8 mouse cellular contexts compared by ENCODE assay signal in genomic region chr9:65672996-65673395, GRCm38 (mm10). TPM values are rescaled to one million over a fixed set of nuclear protein-coding genes. Genes with fewer than 3 reads are reported as not detected.
A peak's percentile ranks its signal among the peaks of the same experiment; 100 is the strongest.
DNase-seq lines count a peak whose midpoint lies in the region; ATAC-seq and TF ChIP-seq lines count a peak whose summit lies in the region.
"Had no signal": no experiment of that assay in that cellular context is flagged by ENCODE, and none has a peak within 500 bp of the region (broad histone marks: within the 10 kb centered on the region; RNA-seq: fewer than 3 reads in every experiment).

No protein-coding gene starts in this region.

- no peak overlapping the region for H3K4me2 ChIP-seq in embryonic facial prominence, embryonic 15.5 days (replicated peaks)
- H3K4me2 ChIP-seq in kidney, embryonic 15.5 days: no peak overlapping the region
- no peak overlapping the region for H3K4me2 ChIP-seq in stomach, postnatal 0 days (replicated peaks; ENCODE audit: low read depth)
- H3K4me2 ChIP-seq in forebrain, postnatal 0 days (ENCODE audit: low read depth): no peak overlapping the region
- H3K4me2 ChIP-seq: midbrain, embryonic 12.5 days had no signal

- no peak overlapping the region for H3K9ac ChIP-seq in embryonic facial prominence, embryonic 15.5 days
- no peak overlapping the region for H3K9ac ChIP-seq in kidney, embryonic 15.5 days
- no peak overlapping the region for H3K9ac ChIP-seq in stomach, postnatal 0 days (ENCODE audit: low read length)
- H3K9ac ChIP-seq in forebrain, postnatal 0 days: no peak overlapping the region
- H3K9ac ChIP-seq: midbrain, embryonic 12.5 days had no signal

- 54% methylated on average over 11 of the region's 11 CpGs for WGBS in embryonic facial prominence, embryonic 15.5 days
- WGBS in kidney, embryonic 15.5 days: 56% methylated on average over 11 of the region's 11 CpGs
- WGBS in stomach, postnatal 0 days: 31% methylated on average over 11 of the region's 11 CpGs
- WGBS in forebrain, postnatal 0 days: 84% methylated on average over 11 of the region's 11 CpGs

- no peaks in the 10 kb centered on the region for H3K9me3 ChIP-seq in embryonic facial prominence, embryonic 15.5 days (replicated peaks)
- no peaks in the 10 kb centered on the region for H3K9me3 ChIP-seq in kidney, embryonic 15.5 days (replicated peaks)
- H3K9me3 ChIP-seq in stomach, postnatal 0 days (ENCODE audit: control insufficient read depth, low read length): no peaks in the 10 kb centered on the region
- H3K9me3 ChIP-seq in forebrain, postnatal 0 days (ENCODE audit: low read length): no peaks in the 10 kb centered on the region
- H3K9me3 ChIP-seq: midbrain, embryonic 12.5 days had no signal

- H3K27ac ChIP-seq in embryonic facial prominence, embryonic 15.5 days (replicated peaks): peak overlapping the region; percentile 44; the same call in 1 of the 2 replicates
- peak overlapping the region; percentile 46; the same call in 1 of the 2 replicates for H3K27ac ChIP-seq in kidney, embryonic 15.5 days
- H3K27ac ChIP-seq in stomach, postnatal 0 days (replicated peaks): 0 out of 2 replicates have a peak overlapping the region, but pooled peaks have one; percentile 49
- no peak overlapping the region for H3K27ac ChIP-seq in forebrain, postnatal 0 days (ENCODE audit: low read depth, low read length)
- H3K27ac ChIP-seq: midbrain, embryonic 12.5 days had no signal

- TF ChIP-seq EP300 in stomach, postnatal 0 days (optimal IDR thresholded peaks at IDR 0.05): no peak

- H3K4me3 ChIP-seq in embryonic facial prominence, embryonic 15.5 days (replicated peaks): no peak overlapping the region
- H3K4me3 ChIP-seq in kidney, embryonic 15.5 days (replicated peaks): no peak overlapping the region
- no peak overlapping the region for H3K4me3 ChIP-seq in stomach, postnatal 0 days (ENCODE audit: low read depth, low read length)
- H3K4me3 ChIP-seq in forebrain, postnatal 0 days (ENCODE audit: low read depth, low read length): no peak overlapping the region
- H3K4me3 ChIP-seq: midbrain, embryonic 12.5 days had no signal

- peaks cover 22% of the 10 kb centered on the region for H3K4me1 ChIP-seq in embryonic facial prominence, embryonic 15.5 days
- peaks cover 31% of the 10 kb centered on the region for H3K4me1 ChIP-seq in kidney, embryonic 15.5 days
- H3K4me1 ChIP-seq in stomach, postnatal 0 days (replicated peaks; ENCODE audit: control insufficient read depth, insufficient read depth): peaks cover 3% of the 10 kb centered on the region; the same call in 1 of the 2 replicates
- peaks cover 12% of the 10 kb centered on the region for H3K4me1 ChIP-seq in forebrain, postnatal 0 days (ENCODE audit: insufficient read depth)

- DNase-seq in lung, postnatal 36 days: peak; percentile 32
- DNase-seq in lung, postnatal 10 days: no peak
- no peak for DNase-seq in stomach, postnatal 0 days (ENCODE audit: low spot score)
- DNase-seq in layer of hippocampus, adult 9-10 months (ENCODE audit: low spot score): no peak
- no peak for DNase-seq in forebrain, postnatal 0 days

- no peaks in the 10 kb centered on the region for H3K36me3 ChIP-seq in embryonic facial prominence, embryonic 15.5 days
- no peaks in the 10 kb centered on the region for H3K36me3 ChIP-seq in kidney, embryonic 15.5 days
- H3K36me3 ChIP-seq in stomach, postnatal 0 days (ENCODE audit: control insufficient read depth, insufficient read depth, low read length): no peaks in the 10 kb centered on the region
- no peaks in the 10 kb centered on the region for H3K36me3 ChIP-seq in forebrain, postnatal 0 days (ENCODE audit: insufficient read depth)
- H3K36me3 ChIP-seq: midbrain, embryonic 12.5 days had no signal

- ATAC-seq in embryonic facial prominence, embryonic 15.5 days (ENCODE audit: insufficient number of reproducible peaks, low FRiP score, low TSS enrichment, low read depth): no peak
- ATAC-seq in kidney, embryonic 15.5 days (replicated peaks; ENCODE audit: low FRiP score): no peak
- no peak for ATAC-seq in stomach, postnatal 0 days (ENCODE audit: low FRiP score, low TSS enrichment)
- no peak for ATAC-seq in forebrain, postnatal 0 days

- H3K27me3 ChIP-seq in embryonic facial prominence, embryonic 15.5 days: no peaks in the 10 kb centered on the region
- H3K27me3 ChIP-seq in kidney, embryonic 15.5 days: no peaks in the 10 kb centered on the region
- no peaks in the 10 kb centered on the region for H3K27me3 ChIP-seq in stomach, postnatal 0 days (ENCODE audit: control insufficient read depth, insufficient read depth, low read length)
- H3K27me3 ChIP-seq in forebrain, postnatal 0 days (ENCODE audit: insufficient read depth, low read length): no peaks in the 10 kb centered on the region
- H3K27me3 ChIP-seq: midbrain, embryonic 12.5 days had no signal

- TF ChIP-seq CTCF in stomach, postnatal 0 days (IDR thresholded peaks at IDR 0.05; ENCODE audit: low read depth): no peak
- TF ChIP-seq CTCF in forebrain, postnatal 0 days (IDR thresholded peaks at IDR 0.05; ENCODE audit: low read depth): no peak

RNA-seq across cellular contexts. Expression of gene Oaz2, which starts 5.2 kb away (rescaled TPM):
- 304 and 311 TPM in 2 replicates for polyA plus RNA-seq in embryonic facial prominence, embryonic 15.5 days (2015; fragmentation: Nextera tagmentation; extraction: Ambion mirVana)
- polyA plus RNA-seq in kidney, embryonic 15.5 days (2015; fragmentation: Nextera tagmentation; extraction: Ambion mirVana): 299 and 308 TPM in 2 replicates
- polyA plus RNA-seq in stomach, postnatal 0 days (2015; fragmentation: Nextera tagmentation; extraction: Ambion mirVana): 138 and 144 TPM in 2 replicates
- 284 and 301 TPM in 2 replicates for total RNA-seq in forebrain, postnatal 0 days (2014; rRNA removed)
- 374 and 392 TPM in 2 replicates for polyA plus RNA-seq in forebrain, postnatal 0 days (2015; fragmentation: Nextera tagmentation; extraction: Ambion mirVana)

RNA-seq across cellular contexts. Expression of gene Rbpms2, which starts 43.5 kb away (rescaled TPM):
- polyA plus RNA-seq in embryonic facial prominence, embryonic 15.5 days (2015; fragmentation: Nextera tagmentation; extraction: Ambion mirVana): 7.9 and 8.9 TPM in 2 replicates
- 29.8 and 30.3 TPM in 2 replicates for polyA plus RNA-seq in kidney, embryonic 15.5 days (2015; fragmentation: Nextera tagmentation; extraction: Ambion mirVana)
- 18.1 and 19.9 TPM in 2 replicates for polyA plus RNA-seq in stomach, postnatal 0 days (2015; fragmentation: Nextera tagmentation; extraction: Ambion mirVana)
- 1.6 and 2.4 TPM in 2 replicates for total RNA-seq in forebrain, postnatal 0 days (2014; rRNA removed)
- polyA plus RNA-seq in forebrain, postnatal 0 days (2015; fragmentation: Nextera tagmentation; extraction: Ambion mirVana): 2.8 and 3.3 TPM in 2 replicates
